9 mouse cellular contexts compared by ENCODE assay signal in genomic region chr10:110879426-110880066, GRCm38 (mm10). TPM values are rescaled to one million over a fixed set of nuclear protein-coding genes. Genes with fewer than 3 reads are reported as not detected.
DNase-seq lines count a peak whose midpoint lies in the region; ATAC-seq lines count a peak whose summit lies in the region.
"Had no signal": no experiment of that assay in that cellular context is flagged by ENCODE, and none has a peak within 500 bp of the region (broad histone marks: within the 10 kb centered on the region; RNA-seq: fewer than 3 reads in every experiment).

No protein-coding gene starts in this region.

- H3K9me3 ChIP-seq in heart, embryonic 10.5 days, result no peaks in the 10 kb centered on the region
- no peaks in the 10 kb centered on the region for H3K9me3 ChIP-seq in limb, embryonic 10.5 days (replicated peaks)
- no peaks in the 10 kb centered on the region for H3K9me3 ChIP-seq in forebrain, embryonic 11.5 days (ENCODE audit: control insufficient read depth, low read length)

- no peak overlapping the region for H3K9ac ChIP-seq in forebrain, embryonic 11.5 days (ENCODE audit: low read length)

- no peaks in the 10 kb centered on the region for H3K36me3 ChIP-seq in heart, embryonic 10.5 days
- no peaks in the 10 kb centered on the region for H3K36me3 ChIP-seq in limb, embryonic 10.5 days
- H3K36me3 ChIP-seq in forebrain, embryonic 11.5 days (ENCODE audit: control insufficient read depth, insufficient read depth, low read length), result no peaks in the 10 kb centered on the region

- H3K4me1 ChIP-seq in heart, embryonic 10.5 days, result peaks cover 40% of the 10 kb centered on the region
- peaks cover 22% of the 10 kb centered on the region for H3K4me1 ChIP-seq in limb, embryonic 10.5 days
- 0 out of 2 replicates have a peak, but pooled peaks cover 6% of the 10 kb centered on the region for H3K4me1 ChIP-seq in forebrain, embryonic 11.5 days (replicated peaks; ENCODE audit: control insufficient read depth, insufficient read depth, low read length)

- no peak overlapping the region for H3K4me2 ChIP-seq in forebrain, embryonic 11.5 days (ENCODE audit: low read depth, low read length, severe bottlenecking)

- WGBS in heart, embryonic 10.5 days, result 12% methylated on average over 7 of the region's 7 CpGs
- 10% methylated on average over 7 of the region's 7 CpGs for WGBS in limb, embryonic 10.5 days
- WGBS in forebrain, embryonic 11.5 days, result 24% methylated on average over 7 of the region's 7 CpGs

- H3K27me3 ChIP-seq in heart, embryonic 10.5 days (ENCODE audit: insufficient read depth, poor library complexity, severe bottlenecking), result no peaks in the 10 kb centered on the region
- H3K27me3 ChIP-seq in limb, embryonic 10.5 days (ENCODE audit: low read depth, poor library complexity, severe bottlenecking), result no peaks in the 10 kb centered on the region
- H3K27me3 ChIP-seq in forebrain, embryonic 11.5 days (ENCODE audit: control insufficient read depth, insufficient read depth, low read length), result no peaks in the 10 kb centered on the region

- H3K27ac ChIP-seq in heart, embryonic 10.5 days, result peak overlapping the region; percentile 84
- H3K27ac ChIP-seq in limb, embryonic 10.5 days, result 0 out of 2 replicates have a peak overlapping the region, but pooled peaks have one; percentile 7
- H3K27ac ChIP-seq in forebrain, embryonic 11.5 days (ENCODE audit: low read depth, low read length), result no peak overlapping the region

- no peak for ATAC-seq in forebrain, embryonic 11.5 days (replicated peaks; ENCODE audit: low FRiP score)

- 0 out of 2 replicates have a peak overlapping the region, but pooled peaks have one; percentile 7 for H3K4me3 ChIP-seq in heart, embryonic 10.5 days
- H3K4me3 ChIP-seq in limb, embryonic 10.5 days, result no peak overlapping the region
- H3K4me3 ChIP-seq in forebrain, embryonic 11.5 days (ENCODE audit: low read depth, low read length), result no peak overlapping the region

- DNase-seq in urinary bladder, postnatal 14 days (ENCODE audit: low spot score), result peak; percentile 22
- no peak for DNase-seq in urinary bladder, postnatal 25 days (ENCODE audit: low spot score)
- DNase-seq in heart, embryonic 10.5 days (ENCODE audit: low spot score), result no peak
- DNase-seq in limb, embryonic 10.5 days (ENCODE audit: low spot score), result no peak
- peak; percentile 65 for DNase-seq in yolk sac, embryonic 10.5 days (ENCODE audit: low spot score)
- no peak for DNase-seq in urinary bladder, adult 2 months (ENCODE audit: low spot score)
- DNase-seq in adrenal gland, adult (ENCODE audit: inconsistent age in 2 of 2, low spot score in 1 of 2), result no peak
- DNase-seq in forebrain, embryonic 11.5 days (ENCODE audit: low spot score), result no peak
- DNase-seq: cerebellum, postnatal 10 days had no signal

RNA-seq across cellular contexts. Expression of gene Csrp2, which starts 40.0 kb away (rescaled TPM):
- polyA plus RNA-seq in heart, embryonic 10.5 days (2016; fragmentation: Nextera tagmentation; extraction: Ambion mirVana), result 400 and 430 TPM in 2 replicates
- polyA plus RNA-seq in limb, embryonic 10.5 days (2016; fragmentation: Nextera tagmentation; extraction: Ambion mirVana), result 179 and 195 TPM in 2 replicates
- 370 and 450 TPM in 2 replicates for polyA plus RNA-seq in urinary bladder, adult 2 months (2012; rRNA removed)
- 169 and 173 TPM in 2 replicates for polyA plus RNA-seq in forebrain, embryonic 11.5 days (2014; fragmentation: Nextera tagmentation; extraction: Ambion mirVana)

Comparison
In these comparisons a context has a peak if more than half of its experiments do, and no peak if none do; other contexts are left out.
1. DNase-seq: peak in urinary bladder, postnatal 14 days (single experiment) and yolk sac, embryonic 10.5 days (single experiment); none in urinary bladder, postnatal 25 days (single experiment), heart, embryonic 10.5 days (single experiment), limb, embryonic 10.5 days (single experiment), urinary bladder, adult 2 months (single experiment), adrenal gland, adult (0 of 2) and forebrain, embryonic 11.5 days (single experiment).